21 mouse cellular contexts compared by ENCODE assay signal in genomic region chr17:63341203-63341602, GRCm38 (mm10).
"Had no signal": no experiment of that assay in that cellular context is flagged by ENCODE, and none has a peak within 500 bp of the region (broad histone marks: within the 10 kb centered on the region; RNA-seq: fewer than 3 reads in every experiment).

No protein-coding gene starts in this region.

- H3K36me3 ChIP-seq: lung, embryonic 15.5 days; midbrain, embryonic 13.5 days; midbrain, embryonic 15.5 days; neural tube, embryonic 12.5 days; stomach, embryonic 15.5 days had no signal

- H3K27ac ChIP-seq: lung, embryonic 15.5 days; macrophage; midbrain, embryonic 13.5 days; midbrain, embryonic 15.5 days; neural tube, embryonic 12.5 days; stomach, embryonic 15.5 days; stomach, postnatal 0 days had no signal

- H3K9ac ChIP-seq: liver, postnatal 0 days; lung, embryonic 15.5 days; midbrain, embryonic 13.5 days; midbrain, embryonic 15.5 days; neural tube, embryonic 12.5 days; stomach, embryonic 15.5 days had no signal

- H3K4me1 ChIP-seq: lung, embryonic 15.5 days; midbrain, embryonic 15.5 days; neural tube, embryonic 12.5 days had no signal

- DNase-seq: liver, postnatal 0 days; lung, adult 2 months; lung, postnatal 14 days; lung, postnatal 36 days; retina, postnatal 1 day; right cerebral cortex, adult 18-20 months; right cerebral cortex, postnatal 25 days; right cerebral cortex, postnatal 4 days; thymus, adult 2 months; thymus, postnatal 25 days; thymus, postnatal 4 days had no signal

- H3K27me3 ChIP-seq: lung, embryonic 15.5 days; megakaryocyte, embryonic 14.5 days; midbrain, embryonic 13.5 days; midbrain, embryonic 15.5 days; neural tube, embryonic 12.5 days; stomach, embryonic 15.5 days had no signal

- ATAC-seq: liver, postnatal 0 days; lung, postnatal 0 days; midbrain, embryonic 13.5 days; midbrain, embryonic 15.5 days had no signal

- H3K4me3 ChIP-seq: lung, embryonic 15.5 days; megakaryocyte, embryonic 14.5 days; midbrain, embryonic 13.5 days; midbrain, embryonic 15.5 days; neural tube, embryonic 12.5 days; stomach, embryonic 15.5 days had no signal

- H3K9me3 ChIP-seq: lung, embryonic 15.5 days; midbrain, embryonic 13.5 days; midbrain, embryonic 15.5 days; neural tube, embryonic 12.5 days; stomach, embryonic 15.5 days had no signal

- H3K4me2 ChIP-seq: lung, embryonic 15.5 days; midbrain, embryonic 11.5 days; midbrain, embryonic 13.5 days; midbrain, embryonic 15.5 days; neural tube, embryonic 12.5 days; stomach, embryonic 15.5 days had no signal
